Mouse (Mus musculus) c-Kit-positive CD71-negative TER-119-negative erythroid progenitor cells, embryonic 14.5 days (primary cell): Measurements from ENCODE around the gene Gm5134.

Experiments
- DNase-seq: peaks from one replicate; pipeline ENCODE4 v3.0.0-alpha.2; 2013; ENCODE audit warnings: low read depth

The Gm5134 gene

GRCm38 (mm10) chr10:75954381-75954811, at the start of gene Gm5134:
Gm5134 (plus strand) TSS chr10:75954514.
- no peak for DNase-seq

GRCm38 (mm10) chr10:75906882-75907281, 47.4 kb upstream of the Gm5134 start:
- no peak for DNase-seq

GRCm38 (mm10) chr10:75910698-75911097, 43.6 kb upstream of the Gm5134 start:
- DNase-seq, result no peak

- no peak for DNase-seq
These were observed 41.2 kb upstream of the Gm5134 start for GRCm38 (mm10) chr10:75913013-75913589.

- no peak for DNase-seq
These were observed 38.8 kb upstream of the Gm5134 start for GRCm38 (mm10) chr10:75915557-75915956.

GRCm38 (mm10) chr10:75916840-75917239, 37.5 kb upstream of the Gm5134 start:
- DNase-seq, result no peak

- DNase-seq, result no peak
These were observed 35.3 kb upstream of the Gm5134 start for GRCm38 (mm10) chr10:75919026-75919425.

- DNase-seq, result peak; percentile 88
These were observed 33.1 kb upstream of the Gm5134 start, which contains the start of gene Smarcb1 for GRCm38 (mm10) chr10:75921026-75921725. Smarcb1 (minus strand) TSS chr10:75921617.

- no peak for DNase-seq
These were observed 32.4 kb upstream of the Gm5134 start for GRCm38 (mm10) chr10:75921726-75922560.

GRCm38 (mm10) chr10:75924324-75924723, 30.0 kb upstream of the Gm5134 start:
- no peak for DNase-seq

GRCm38 (mm10) chr10:75926396-75926795, 27.9 kb upstream of the Gm5134 start:
- DNase-seq, result no peak

- DNase-seq, result no peak
These were observed 24.0 kb upstream of the Gm5134 start for GRCm38 (mm10) chr10:75930304-75930703.

GRCm38 (mm10) chr10:75931311-75931710, 23.0 kb upstream of the Gm5134 start:
- DNase-seq, result no peak

- no peak for DNase-seq
These were observed 22.1 kb upstream of the Gm5134 start for GRCm38 (mm10) chr10:75932081-75932678.

GRCm38 (mm10) chr10:75932891-75933290, 21.4 kb upstream of the Gm5134 start, which contains the start of gene Chchd10:
Chchd10 (plus strand) TSS chr10:75933130.
- no peak for DNase-seq

- no peak for DNase-seq
These were observed 19.3 kb upstream of the Gm5134 start for GRCm38 (mm10) chr10:75934991-75935390.

- DNase-seq, result peak; percentile 80
These were observed 18.4 kb upstream of the Gm5134 start, which contains the start of gene Mmp11 for GRCm38 (mm10) chr10:75935680-75936541. Mmp11 (minus strand) TSS chr10:75936496.

GRCm38 (mm10) chr10:75936909-75937667, 17.2 kb upstream of the Gm5134 start:
- no peak for DNase-seq

- DNase-seq, result no peak
These were observed 16.3 kb upstream of the Gm5134 start for GRCm38 (mm10) chr10:75937851-75938643.
